Mouse (Mus musculus) small intestine, adult 2 months (tissue): Measurements from ENCODE around the gene Fgfr1op.

Experiments used
- CTCF ChIP-seq: fragments of 200-500 bp; IDR thresholded peaks from 2 replicates; pipeline ENCODE4 v1.5.1; 2012; ENCODE audit warnings: low read depth, mild to moderate bottlenecking, control low read depth, inconsistent platforms, low read length, moderate library complexity, mixed read lengths; ENCODE audit not compliant: insufficient replicate concordance, insufficient read length; ENCODE audit errors: extremely low read depth
- POLR2A ChIP-seq: fragments of 200-500 bp; IDR thresholded peaks from 2 replicates; pipeline ENCODE4 v1.6.1; 2012; ENCODE audit warnings: low read depth, mild to moderate bottlenecking, control low read depth, inconsistent platforms, low read length, moderate library complexity

- TF ChIP-seq POLR2A, result no peak
- no peak for TF ChIP-seq CTCF
These were observed 64.3 kb downstream of the Fgfr1op start for GRCm38 (mm10) chr17:8229607-8230006.
